Mouse (Mus musculus): Measurements from ENCODE around the gene Mctp1.
"Not testable (repeated sequence)": the region's sequence is repeated elsewhere in the genome, so short reads cannot be mapped to it uniquely, and the experiment has no call there.

DNA sequence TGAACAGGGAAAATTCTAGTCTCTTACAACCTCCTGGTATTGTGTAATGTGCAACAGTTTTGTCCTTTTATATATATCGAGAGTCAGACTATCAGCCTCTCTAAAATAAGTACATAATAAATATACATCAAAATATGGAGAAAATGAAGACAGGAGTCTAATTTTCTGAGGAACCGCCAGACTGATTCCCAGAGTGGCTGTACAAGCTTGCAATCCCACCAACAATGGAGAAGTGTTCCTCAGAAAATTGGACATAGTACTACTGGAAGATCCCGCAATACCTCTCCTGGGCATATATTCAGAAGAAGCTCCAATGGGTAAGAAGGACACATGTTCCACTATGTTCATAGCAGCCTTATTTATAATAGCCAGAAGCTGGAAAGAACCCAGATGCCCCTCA is 586.7 kb downstream of the Mctp1 start:
- not testable (repeated sequence) for TF ChIP-seq GATA1 (IDR thresholded peaks at IDR 0.05; ENCODE audit: borderline replicate concordance, low read length); FLI1 (IDR thresholded peaks at IDR 0.05; ENCODE audit: low read length)
